Mouse (Mus musculus): Measurements from ENCODE around the gene Cabp1.
"Not testable (repeated sequence)": the region's sequence is repeated elsewhere in the genome, so short reads cannot be mapped to it uniquely, and the experiment has no call there.

Gene Cabp1

GRCm38 (mm10) chr5:115152132-115152956 is 41.8 kb downstream of the Cabp1 start:
- DNase-seq (ENCODE audit: inconsistent ontology term) = no peak

- DNase-seq (ENCODE audit: inconsistent ontology term) = no peak
These were observed 42.7 kb downstream of the Cabp1 start for GRCm38 (mm10) chr5:115151457-115151856.

- DNase-seq (ENCODE audit: inconsistent ontology term) = no peak
These were observed 43.2 kb downstream of the Cabp1 start for GRCm38 (mm10) chr5:115150991-115151390.

GRCm38 (mm10) chr5:115149675-115150459 is 44.3 kb downstream of the Cabp1 start:
- no peak for DNase-seq (ENCODE audit: inconsistent ontology term)

GRCm38 (mm10) chr5:115148872-115149271 is 45.3 kb downstream of the Cabp1 start:
- not testable (repeated sequence) for DNase-seq (ENCODE audit: inconsistent ontology term)

GRCm38 (mm10) chr5:115148378-115148777 is 45.8 kb downstream of the Cabp1 start:
- no peak for DNase-seq (ENCODE audit: inconsistent ontology term)

GRCm38 (mm10) chr5:115147388-115147787 is 46.8 kb downstream of the Cabp1 start:
- no peak for DNase-seq (ENCODE audit: inconsistent ontology term)

- no peak for DNase-seq (ENCODE audit: inconsistent ontology term)
These were observed 47.4 kb downstream of the Cabp1 start for GRCm38 (mm10) chr5:115146747-115147130.

GRCm38 (mm10) chr5:115145976-115146746 is 48.0 kb downstream of the Cabp1 start:
- no peak for DNase-seq (ENCODE audit: inconsistent ontology term)

- DNase-seq (ENCODE audit: inconsistent ontology term) = no peak
These were observed 48.8 kb downstream of the Cabp1 start for GRCm38 (mm10) chr5:115145253-115145968.

GRCm38 (mm10) chr5:115144471-115144870 is 49.7 kb downstream of the Cabp1 start:
- DNase-seq (ENCODE audit: inconsistent ontology term) = no peak

GRCm38 (mm10) chr5:115143552-115143951 is 50.6 kb downstream of the Cabp1 start:
- no peak for DNase-seq (ENCODE audit: inconsistent ontology term)

- no peak for DNase-seq (ENCODE audit: inconsistent ontology term)
These were observed 51.9 kb downstream of the Cabp1 start for GRCm38 (mm10) chr5:115142166-115142697.

- DNase-seq (ENCODE audit: inconsistent ontology term) = no peak
These were observed 53.5 kb downstream of the Cabp1 start for GRCm38 (mm10) chr5:115140726-115141125.

GRCm38 (mm10) chr5:115139124-115139523 is 55.1 kb downstream of the Cabp1 start:
- no peak for DNase-seq (ENCODE audit: inconsistent ontology term)

GRCm38 (mm10) chr5:115134234-115135165 is 59.7 kb downstream of the Cabp1 start, which contains the start of gene Unc119b:
Unc119b (minus strand) TSS chr5:115134975.
- DNase-seq (ENCODE audit: inconsistent ontology term) = peak; percentile 95

GRCm38 (mm10) chr5:115133358-115134066 is 60.7 kb downstream of the Cabp1 start:
- DNase-seq (ENCODE audit: inconsistent ontology term) = no peak

- DNase-seq (ENCODE audit: inconsistent ontology term) = no peak
These were observed 61.7 kb downstream of the Cabp1 start for GRCm38 (mm10) chr5:115132465-115132864.

GRCm38 (mm10) chr5:115129328-115129727 is 64.9 kb downstream of the Cabp1 start:
- DNase-seq (ENCODE audit: inconsistent ontology term) = no peak

Data from Muller cell, postnatal 12 days (primary cell).